Mouse (Mus musculus) erythroid progenitor cell, adult 5-6 weeks (primary cell): ENCODE results near the gene Rab11fip3. TPM values are rescaled to one million over a fixed set of nuclear protein-coding genes. Genes with fewer than 3 reads are reported as not detected.
"Not testable (repeated sequence)": the region's sequence is repeated elsewhere in the genome, so short reads cannot be mapped to it uniquely, and the experiment has no call there.

ENCODE experiments used
- ATAC-seq: replicated peaks from 2 replicates; pipeline ENCODE4 v1.8.0; 2016; ENCODE audit warnings: moderate number of reproducible peaks, mild to moderate bottlenecking, moderate TSS enrichment, inconsistent platforms; ENCODE audit not compliant: poor library complexity, low FRiP score, severe bottlenecking
- total RNA-seq, 2 experiments: library from RNA; stranded (forward) in 1 of 2; stranded (reverse) in 1 of 2; fragments of 150-400 nt in 1 of 2; fragments of 186-747, 209-891 nt in 1 of 2; gene quantifications; 2 replicates each; pipeline versions ENCODE4 v1.2.3 to v1.2.4; 2015 to 2017; ENCODE audit warnings: low replicate concordance in 2 of 2

Gene Rab11fip3
- total RNA-seq (2015; ENCODE audit: low replicate concordance) (not detected in 2 replicates), total RNA-seq (2017; ENCODE audit: low replicate concordance) (0.26 TPM in 1 of 2 replicates, not detected in the other)

GRCm38 (mm10) chr17:26068831-26069739 lies at the start of gene Rab11fip3:
Gene Rab11fip3, minus strand, starts transcription at chr17:26069555.
- ATAC-seq: peak; percentile 76

GRCm38 (mm10) chr17:26116503-26117258 lies 47.3 kb upstream of the Rab11fip3 start:
- no peak for ATAC-seq

- ATAC-seq: no peak
Observed at GRCm38 (mm10) chr17:26115956-26116487, 46.7 kb upstream of the Rab11fip3 start.

GRCm38 (mm10) chr17:26115205-26115898 lies 46.0 kb upstream of the Rab11fip3 start:
- ATAC-seq: no peak

GRCm38 (mm10) chr17:26114461-26114860 lies 45.1 kb upstream of the Rab11fip3 start:
- not testable (repeated sequence) for ATAC-seq

- 0 out of 2 replicates have a peak, but pooled peaks have one; percentile 12 for ATAC-seq
Observed at GRCm38 (mm10) chr17:26114061-26114460, 44.7 kb upstream of the Rab11fip3 start.

GRCm38 (mm10) chr17:26113181-26113948 lies 44.0 kb upstream of the Rab11fip3 start, which contains the start of gene Tmem8:
Gene Tmem8, plus strand, starts transcription at chr17:26113299.
- ATAC-seq: peak; percentile 90

GRCm38 (mm10) chr17:26112751-26113150 lies 43.4 kb upstream of the Rab11fip3 start:
- ATAC-seq: no peak

GRCm38 (mm10) chr17:26111722-26112121 lies 42.4 kb upstream of the Rab11fip3 start:
- no peak for ATAC-seq

- no peak for ATAC-seq
Observed at GRCm38 (mm10) chr17:26111024-26111423, 41.7 kb upstream of the Rab11fip3 start.

- ATAC-seq: no peak
Observed at GRCm38 (mm10) chr17:26110156-26110555, 40.8 kb upstream of the Rab11fip3 start.

GRCm38 (mm10) chr17:26105619-26106018 lies 36.3 kb upstream of the Rab11fip3 start:
- no peak for ATAC-seq

GRCm38 (mm10) chr17:26101478-26101877 lies 32.1 kb upstream of the Rab11fip3 start:
- no peak for ATAC-seq

- no peak for ATAC-seq
Observed at GRCm38 (mm10) chr17:26100166-26100565, 30.8 kb upstream of the Rab11fip3 start.

GRCm38 (mm10) chr17:26099316-26099715 lies 30.0 kb upstream of the Rab11fip3 start:
- ATAC-seq: not testable (repeated sequence)

GRCm38 (mm10) chr17:26098461-26098860 lies 29.1 kb upstream of the Rab11fip3 start:
- no peak for ATAC-seq

GRCm38 (mm10) chr17:26095121-26095740 lies 25.9 kb upstream of the Rab11fip3 start, which contains the start of gene Nme4:
Gene Nme4, minus strand, starts transcription at chr17:26095602.
- peak; percentile 79 for ATAC-seq

- ATAC-seq: no peak
Observed at GRCm38 (mm10) chr17:26094531-26095110, 25.3 kb upstream of the Rab11fip3 start.
